Mouse (Mus musculus): ENCODE measurements at regions not wholly inside any gene's neighbourhood (a gene's known extent, or its start where the extent isn't known, plus 50 kb on each side); places are given as distances from the start of the nearest gene placed in this dataset.
"Not testable (repeated sequence)": the region's sequence is repeated elsewhere in the genome, so short reads cannot be mapped to it uniquely, and the experiment has no call there.

- in situ Hi-C loops (cut with MboI, MseI) = no loop called here
Observed at GRCm38 (mm10) chr13:58663316-58663715, 52.6 kb upstream of the Slc28a3 start.

GRCm38 (mm10) chr13:58668664-58669063 lies 58.0 kb upstream of the Slc28a3 start:
- in situ Hi-C loops (cut with MboI, MseI) = no loop called here

GRCm38 (mm10) chr13:58670206-58670605 lies 59.5 kb upstream of the Slc28a3 start:
- in situ Hi-C loops (cut with MboI, MseI) = no loop called here

- in situ Hi-C loops (cut with MboI, MseI) = not testable (repeated sequence)
Observed at GRCm38 (mm10) chr13:58675611-58676010, 64.9 kb upstream of the Slc28a3 start.

GRCm38 (mm10) chr13:58677521-58677920 lies 66.8 kb upstream of the Slc28a3 start:
- in situ Hi-C loops (cut with MboI, MseI) = no loop called here

GRCm38 (mm10) chr13:58679663-58680062 lies 69.0 kb upstream of the Slc28a3 start:
- in situ Hi-C loops (cut with MboI, MseI) = no loop called here

- in situ Hi-C loops (cut with MboI, MseI) = no loop called here
Observed at GRCm38 (mm10) chr13:58686822-58687221, 76.1 kb upstream of the Slc28a3 start.

GRCm38 (mm10) chr13:58687609-58688008 lies 76.9 kb upstream of the Slc28a3 start:
- in situ Hi-C loops (cut with MboI, MseI) = no loop called here

- in situ Hi-C loops (cut with MboI, MseI) = no loop called here
Observed at GRCm38 (mm10) chr13:58688249-58688648, 77.6 kb upstream of the Slc28a3 start.

- in situ Hi-C loops (cut with MboI, MseI) = no loop called here
Observed at GRCm38 (mm10) chr13:58694703-58695102, 84.0 kb upstream of the Slc28a3 start.

- in situ Hi-C loops (cut with MboI, MseI) = no loop called here
Observed at GRCm38 (mm10) chr13:58695964-58696363, 85.3 kb upstream of the Slc28a3 start.

- in situ Hi-C loops (cut with MboI, MseI) = no loop called here
Observed at GRCm38 (mm10) chr13:58700021-58700420, 89.3 kb upstream of the Slc28a3 start.

- in situ Hi-C loops (cut with MboI, MseI) = no loop called here
Observed at GRCm38 (mm10) chr13:58704141-58704540, 93.5 kb upstream of the Slc28a3 start.

- in situ Hi-C loops (cut with MboI, MseI) = no loop called here
Observed at GRCm38 (mm10) chr13:58716584-58716983, 89.8 kb upstream of the Ntrk2 start.

GRCm38 (mm10) chr13:58730500-58731105 lies 75.8 kb upstream of the Ntrk2 start:
- in situ Hi-C loops (cut with MboI, MseI) = no loop called here

GRCm38 (mm10) chr13:58732776-58733175 lies 73.6 kb upstream of the Ntrk2 start:
- in situ Hi-C loops (cut with MboI, MseI) = no loop called here

GRCm38 (mm10) chr13:58733615-58734014 lies 72.8 kb upstream of the Ntrk2 start:
- in situ Hi-C loops (cut with MboI, MseI) = no loop called here

GRCm38 (mm10) chr13:58735577-58735976 lies 70.8 kb upstream of the Ntrk2 start:
- in situ Hi-C loops (cut with MboI, MseI) = no loop called here

GRCm38 (mm10) chr13:58740731-58741130 lies 65.6 kb upstream of the Ntrk2 start:
- in situ Hi-C loops (cut with MboI, MseI) = no loop called here

- in situ Hi-C loops (cut with MboI, MseI) = no loop called here
Observed at GRCm38 (mm10) chr13:58746056-58746455, 60.3 kb upstream of the Ntrk2 start.

- in situ Hi-C loops (cut with MboI, MseI) = no loop called here
Observed at GRCm38 (mm10) chr13:58747685-58748084, 58.7 kb upstream of the Ntrk2 start.

- in situ Hi-C loops (cut with MboI, MseI) = loop anchor here (10.0 kb wide), 1 partner anchor 1279 kb away; no protein-coding TSS in a partner anchor
Observed at GRCm38 (mm10) chr13:58756125-58756524, 50.2 kb upstream of the Ntrk2 start.
